Mouse (Mus musculus) megakaryocyte-erythroid progenitor cell, adult 5-6 weeks (primary cell): ENCODE results near the gene D8Ertd738e. TPM values are rescaled to one million over a fixed set of nuclear protein-coding genes. Genes with fewer than 3 reads are reported as not detected.

Experiments used
- ATAC-seq: replicated peaks from 2 replicates; pipeline ENCODE4 v1.8.0; 2016; ENCODE audit warnings: mild to moderate bottlenecking, inconsistent platforms; ENCODE audit not compliant: severe bottlenecking, poor library complexity, low FRiP score, low TSS enrichment
- total RNA-seq, 2 experiments: library from RNA; stranded (forward) in 1 of 2; stranded (reverse) in 1 of 2; fragments of 200-1000, 215-1000 nt in 1 of 2; fragments of >200 nt in 1 of 2; fragmentation: Nextera tagmentation in 1 of 2; gene quantifications; 2 replicates each; pipeline ENCODE4 v1.2.3; 2014 to 2017

D8Ertd738e gene
- total RNA-seq, 2 experiments from 2014 or later: 94.8 to 195 TPM

DNA sequence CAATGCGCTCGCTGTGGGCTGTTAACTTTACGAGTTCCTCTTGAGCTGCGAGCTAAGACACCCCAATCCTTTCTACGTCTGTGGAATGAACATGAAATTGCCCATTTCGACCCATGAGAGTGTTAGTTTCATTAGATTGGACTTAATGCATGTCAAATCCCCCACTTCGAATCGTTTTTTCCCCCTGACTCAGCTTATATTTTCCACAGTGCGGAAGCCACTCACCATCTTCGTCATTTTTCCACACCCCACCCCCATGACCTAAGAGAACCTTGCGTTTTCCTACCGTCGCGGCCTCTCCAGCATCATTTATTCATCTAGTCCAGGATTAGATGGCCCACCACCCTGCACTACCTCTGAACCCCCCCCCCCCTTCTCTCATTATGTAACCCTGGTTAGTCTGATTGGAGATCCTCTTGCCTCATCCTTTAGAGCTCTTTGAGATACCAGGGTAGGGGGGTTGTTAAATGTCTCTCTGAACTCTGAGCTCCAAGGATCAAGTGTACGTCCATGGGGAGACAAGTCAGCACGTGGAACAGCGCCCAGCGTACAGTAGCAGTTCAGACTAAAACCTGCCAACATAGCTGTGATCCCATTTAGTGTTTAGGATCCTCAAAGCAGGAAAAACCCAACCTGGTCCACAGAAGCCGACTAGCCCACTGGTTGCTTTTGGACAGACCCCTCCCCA is 11.8 kb downstream of the D8Ertd738e start:
- ATAC-seq: no peak; the same call in 1 of the 2 replicates

DNA sequence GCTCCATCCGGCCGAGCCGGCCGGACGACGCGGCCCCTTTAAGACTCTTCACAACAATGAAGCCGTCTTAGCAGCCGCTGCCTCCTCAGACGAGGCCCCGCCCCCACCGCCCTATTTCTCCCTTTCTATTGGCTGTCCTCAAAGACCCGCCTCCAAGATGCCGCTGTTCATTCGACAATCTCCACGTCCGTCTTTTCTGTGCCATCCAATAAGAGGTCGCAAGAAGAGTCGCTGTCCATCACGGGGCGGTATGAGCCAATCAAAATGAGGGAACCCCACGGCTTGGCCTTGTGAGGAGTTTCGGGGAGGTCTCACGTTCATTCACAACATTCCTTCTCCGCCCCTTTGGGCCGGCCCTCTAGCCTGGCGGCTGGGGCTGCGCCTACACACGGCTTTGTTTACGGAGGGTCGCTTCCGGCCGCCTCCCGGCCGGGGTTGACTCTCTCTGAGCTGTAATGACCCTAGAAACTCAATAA is 12.5 kb downstream of the D8Ertd738e start, which contains the start of gene Zswim4:
TSS of gene Zswim4 (minus strand) at position 58 of the 476 bp plus-strand sequence.
- peak; percentile 98 for ATAC-seq

DNA sequence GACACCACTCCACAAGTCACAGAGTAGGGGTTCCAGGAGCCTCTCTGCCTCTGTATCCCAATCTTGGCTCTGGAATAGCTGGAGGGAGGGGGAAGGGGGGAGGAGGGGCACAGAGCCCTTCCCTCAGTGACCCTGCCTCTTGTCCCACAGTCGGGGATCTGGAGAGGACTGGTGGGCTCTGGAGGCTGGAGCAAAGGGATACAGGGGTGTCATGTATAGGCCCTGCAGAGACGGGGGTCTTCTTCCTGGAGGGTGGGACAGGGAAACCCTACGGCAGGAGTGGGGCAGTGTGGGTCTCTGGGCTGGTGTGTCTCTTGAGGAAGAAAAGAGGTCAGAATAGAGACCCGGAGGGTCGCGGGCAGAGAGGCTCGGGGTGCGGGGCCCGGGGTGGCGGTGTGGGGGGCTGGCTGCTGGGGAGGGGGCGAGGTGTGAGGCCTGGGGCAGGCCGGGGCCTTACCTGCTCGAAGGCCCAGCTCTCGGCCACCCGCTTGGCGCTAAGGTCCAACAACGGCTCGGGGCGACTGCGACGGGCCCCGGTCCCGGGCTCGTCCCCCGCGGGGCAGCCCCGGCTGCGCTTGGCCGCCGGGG is 13.0 kb downstream of the D8Ertd738e start:
- ATAC-seq: no peak

DNA sequence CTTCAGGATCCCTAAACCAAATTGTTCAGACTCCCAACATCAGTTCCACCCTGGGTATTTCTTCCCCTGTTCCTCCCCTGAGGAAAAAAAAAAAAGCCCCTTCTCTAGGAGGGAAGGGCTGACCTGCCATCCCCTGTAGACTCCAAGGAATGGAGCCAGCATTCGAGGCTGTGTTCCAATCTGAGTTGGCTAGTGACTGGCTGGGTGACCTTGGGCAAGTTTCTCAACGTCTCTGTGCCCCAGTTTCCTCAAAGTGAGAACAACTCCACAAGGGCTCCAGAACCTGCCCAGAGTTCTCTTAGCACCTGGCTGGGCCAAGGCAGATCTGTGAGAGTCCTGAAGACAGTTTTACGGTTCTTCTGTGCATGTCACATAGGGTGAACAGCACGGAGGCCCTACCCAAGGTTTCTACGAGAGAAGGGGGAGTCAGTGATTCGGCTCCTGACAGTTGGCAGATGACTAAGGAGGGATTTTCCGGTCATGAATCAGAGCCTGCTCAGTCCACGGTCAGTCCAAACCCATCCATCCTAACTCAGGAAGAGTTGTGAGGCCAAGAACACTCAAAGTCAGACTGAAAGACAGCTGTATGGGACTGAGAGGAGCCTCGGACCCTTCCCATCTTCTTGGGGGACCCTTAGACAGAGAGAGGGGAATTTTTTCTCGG is 13.6 kb downstream of the D8Ertd738e start:
- no peak for ATAC-seq

DNA sequence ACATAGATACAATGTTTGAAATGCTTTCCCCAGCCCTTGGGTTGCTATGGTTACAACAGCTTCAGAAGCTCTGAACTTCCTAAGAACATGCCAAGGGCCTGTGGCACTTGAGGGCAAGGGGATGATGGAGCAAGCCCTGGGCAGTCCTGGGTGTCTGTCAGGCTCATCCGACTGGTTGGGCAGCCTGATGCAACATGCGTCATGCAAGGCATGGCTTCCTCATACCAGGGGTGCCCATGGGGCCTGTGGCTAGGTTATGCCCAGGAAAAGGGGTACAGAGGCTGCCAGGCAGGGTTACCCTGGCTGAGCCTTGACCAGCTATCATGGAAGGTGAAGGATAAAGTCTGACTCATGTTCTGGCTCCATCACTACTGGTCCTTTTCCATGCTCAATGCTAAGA is 16.5 kb downstream of the D8Ertd738e start:
- no peak for ATAC-seq

DNA sequence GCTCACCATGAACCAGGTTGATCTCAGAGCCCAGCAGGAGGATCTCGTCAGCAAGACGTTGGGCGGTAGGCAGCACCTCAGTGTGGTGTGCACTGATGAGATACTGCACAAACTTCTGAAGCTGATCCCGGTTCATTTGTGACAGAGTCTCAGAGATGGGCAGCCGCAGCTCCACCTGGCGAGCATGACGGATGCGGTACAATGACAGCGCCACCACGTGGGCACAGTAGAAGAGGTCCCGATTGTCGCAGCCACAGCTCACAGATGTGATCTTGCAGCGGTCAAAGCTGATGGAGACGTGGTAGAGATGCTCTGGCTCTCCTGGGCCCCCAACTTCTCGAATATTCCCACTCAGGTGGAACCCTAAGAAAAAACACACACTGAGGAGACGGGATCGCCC is 18.8 kb downstream of the D8Ertd738e start:
- ATAC-seq: peak; percentile 35; the same call in 1 of the 2 replicates

DNA sequence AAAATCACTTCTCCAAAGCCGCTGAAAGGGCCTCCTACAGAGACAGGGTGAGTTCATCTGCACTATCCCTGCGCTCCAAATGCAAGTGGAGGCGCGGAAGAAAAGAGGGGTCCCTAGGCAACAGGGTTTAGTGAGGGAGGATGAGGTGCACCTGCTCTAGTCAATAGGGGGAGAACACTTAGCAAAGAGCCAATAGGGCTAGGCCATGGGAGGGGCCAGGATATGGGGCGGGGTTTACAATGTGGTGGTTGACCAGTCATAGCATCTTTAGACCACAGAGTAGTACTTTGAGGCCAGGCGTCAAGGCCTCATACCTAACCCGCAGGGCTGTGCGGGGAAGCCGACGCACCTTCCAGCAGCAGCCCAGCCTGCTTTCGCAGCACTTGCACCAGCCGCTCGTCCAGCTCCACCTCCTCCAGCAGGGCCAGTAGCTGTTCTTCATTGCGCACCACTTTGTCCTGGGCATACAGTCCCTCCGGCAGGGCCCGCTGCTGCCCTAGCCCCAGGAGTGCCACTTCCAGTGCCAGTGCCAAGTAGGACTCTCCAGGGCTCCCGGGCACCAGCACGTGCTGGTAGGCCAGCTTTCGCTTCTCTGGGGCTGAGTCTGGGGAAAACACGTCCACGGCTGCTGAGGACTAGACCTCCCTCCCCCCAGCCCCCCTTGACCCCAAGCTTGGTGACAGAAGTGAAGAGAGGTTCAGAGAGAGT is 26.0 kb downstream of the D8Ertd738e start:
- ATAC-seq: peak; percentile 36; the same call in 1 of the 2 replicates

DNA sequence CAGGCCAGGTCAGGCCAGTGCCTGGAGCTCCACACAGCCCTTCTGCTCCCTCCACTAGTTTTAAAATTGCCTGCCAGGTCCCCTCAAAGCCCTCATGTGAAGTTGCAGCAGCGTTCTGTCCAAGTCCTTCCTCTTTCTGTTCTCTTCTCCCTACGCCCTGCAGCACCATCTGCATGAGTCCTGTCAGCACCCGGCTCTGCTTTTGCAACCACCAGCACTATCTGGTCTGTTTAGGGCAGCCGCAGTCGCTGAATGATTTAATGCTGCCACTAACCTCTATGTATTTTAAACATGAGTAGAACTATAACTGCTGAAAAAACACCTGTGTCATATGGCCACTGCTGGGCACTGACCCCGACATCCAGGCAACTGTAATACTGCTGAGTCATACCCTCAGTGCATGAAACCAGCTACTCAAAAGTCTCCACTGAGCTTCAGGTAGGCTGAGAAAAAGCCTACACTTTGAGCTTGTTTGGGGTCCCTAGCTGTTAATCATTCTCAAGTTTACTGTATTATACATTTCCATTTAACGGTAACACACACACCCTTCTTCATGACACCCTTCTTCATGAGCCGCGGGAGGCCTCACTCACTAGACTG is 26.9 kb downstream of the D8Ertd738e start:
- ATAC-seq: peak; percentile 39; the same call in 1 of the 2 replicates

DNA sequence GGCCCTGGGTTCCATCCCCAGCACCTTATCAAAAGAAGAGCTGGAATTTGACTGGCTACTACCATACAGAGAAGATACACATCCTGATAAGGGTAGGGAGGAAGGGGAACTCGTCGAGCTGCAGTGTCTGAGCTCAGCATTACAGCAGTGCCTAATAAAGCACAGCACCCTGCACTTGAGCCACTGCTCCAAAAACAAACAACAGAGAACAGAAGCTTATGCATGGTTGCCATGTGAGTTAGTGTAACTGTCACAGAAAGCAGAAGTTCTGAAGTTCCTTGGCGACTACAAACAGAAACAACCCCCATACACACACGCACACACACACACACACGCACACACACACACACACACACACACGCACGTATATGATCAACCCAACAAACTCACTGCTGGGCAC is 29.4 kb downstream of the D8Ertd738e start:
- ATAC-seq: no peak

DNA sequence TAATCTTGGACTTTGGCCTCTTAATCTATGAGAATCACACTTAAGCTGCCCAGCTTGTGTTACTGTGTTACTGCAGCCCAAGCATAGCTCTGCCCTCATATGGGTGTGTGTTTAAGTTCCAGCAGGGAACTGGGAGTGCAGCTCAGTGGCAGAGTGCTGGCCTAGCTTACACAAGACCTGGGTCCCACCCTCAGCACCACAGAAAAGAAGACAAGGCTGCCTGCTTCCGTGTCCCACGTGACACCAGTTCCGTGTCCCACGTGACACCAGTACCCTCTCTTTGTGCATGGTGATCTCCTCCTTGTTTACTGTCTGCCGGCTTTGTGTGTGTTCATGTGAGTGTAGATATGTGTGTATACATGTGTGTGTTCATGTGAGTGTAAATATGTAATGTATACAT is 31.4 kb downstream of the D8Ertd738e start:
- ATAC-seq: no peak

DNA sequence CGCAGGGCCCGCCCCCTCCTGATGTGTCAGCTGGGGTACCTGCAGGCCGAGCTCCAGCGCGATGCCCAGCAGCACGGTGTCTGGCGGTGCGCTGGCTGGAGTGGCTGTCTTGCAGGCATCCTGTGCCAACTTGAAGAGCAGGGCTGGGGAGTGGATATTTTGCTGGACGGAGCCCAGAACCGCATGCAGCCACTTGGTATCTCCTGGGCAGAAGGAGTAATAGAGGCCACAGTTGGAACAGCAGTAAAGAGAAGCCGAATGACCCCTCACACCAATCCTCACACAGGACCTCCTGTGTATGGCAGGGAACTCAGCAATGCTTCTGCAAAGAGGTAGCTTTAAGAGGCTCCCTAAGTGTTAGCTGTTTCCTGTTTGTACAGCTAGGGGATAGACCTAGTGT is 32.3 kb downstream of the D8Ertd738e start:
- ATAC-seq: no peak

DNA sequence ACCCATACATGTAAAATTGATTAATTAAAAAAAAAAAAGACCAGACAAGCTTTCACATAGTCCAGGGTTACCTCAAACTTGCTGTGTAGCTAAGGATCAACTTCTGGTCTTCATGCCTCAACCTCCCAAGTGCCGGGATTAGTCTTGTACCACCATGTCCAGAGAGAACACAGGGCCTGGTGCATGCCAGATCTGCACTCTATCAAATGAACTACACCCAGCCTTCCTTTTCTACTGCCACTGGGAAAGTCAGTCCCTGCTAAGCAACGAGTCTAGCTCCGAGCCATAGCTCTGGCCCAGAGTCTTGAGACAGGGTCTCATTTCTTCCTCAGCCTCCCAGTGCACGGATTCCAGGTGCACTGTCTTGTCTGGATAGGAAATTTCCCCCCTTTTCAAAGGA is 36.2 kb downstream of the D8Ertd738e start:
- ATAC-seq: no peak

DNA sequence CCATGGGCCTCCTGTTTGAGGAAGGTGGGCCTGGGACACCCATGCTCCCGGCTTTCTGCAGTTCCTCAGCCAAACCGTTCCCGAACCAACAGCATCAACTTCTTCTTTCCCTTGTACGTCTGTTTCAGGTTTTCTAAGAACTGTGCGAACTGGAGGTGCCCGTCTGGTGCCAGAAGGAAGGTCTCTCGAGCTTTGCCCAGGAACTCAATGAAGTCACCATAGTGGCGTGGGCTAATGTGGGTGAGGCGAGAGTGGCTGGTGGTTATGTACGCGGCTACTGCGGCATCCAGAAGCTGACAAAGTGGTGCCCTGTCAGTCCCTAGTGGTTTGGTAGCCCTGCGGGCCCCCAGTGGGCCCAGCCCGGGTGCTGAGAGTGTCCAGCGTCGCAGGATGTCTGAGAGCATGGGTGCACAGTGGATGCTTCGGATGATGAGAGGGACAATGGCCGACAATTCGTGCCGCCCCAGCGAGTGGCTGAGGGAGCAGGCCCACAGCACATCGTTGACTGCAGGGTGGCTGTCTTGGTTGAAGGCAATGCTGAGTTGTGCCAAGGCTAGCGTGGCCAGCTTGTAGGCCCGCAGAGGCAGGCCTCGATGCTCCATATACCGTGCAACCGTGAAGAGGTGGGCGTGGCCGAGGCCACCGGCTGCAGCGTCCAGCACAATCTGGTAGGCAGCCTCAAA is 37.5 kb downstream of the D8Ertd738e start:
- no peak for ATAC-seq

DNA sequence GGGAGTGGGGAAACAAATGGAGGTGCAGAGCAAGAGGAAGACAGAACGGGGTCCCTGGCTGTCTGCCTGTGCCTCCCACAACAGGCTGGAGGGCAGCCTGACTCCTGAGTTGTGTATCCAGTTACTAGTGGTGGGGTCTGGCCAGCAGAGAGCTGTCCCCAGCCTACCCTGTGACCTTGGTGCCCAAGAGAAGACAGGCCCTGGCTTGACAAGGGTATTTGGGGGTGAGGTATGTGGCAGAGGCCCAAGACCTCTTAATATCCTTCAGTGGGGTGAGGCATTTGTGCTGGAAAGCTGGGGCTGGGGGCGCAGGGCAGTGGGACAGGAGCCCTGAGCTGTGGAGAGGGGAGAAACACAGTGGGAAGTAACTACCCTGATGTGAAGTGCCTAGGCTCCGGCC is 38.3 kb downstream of the D8Ertd738e start:
- no peak for ATAC-seq

DNA sequence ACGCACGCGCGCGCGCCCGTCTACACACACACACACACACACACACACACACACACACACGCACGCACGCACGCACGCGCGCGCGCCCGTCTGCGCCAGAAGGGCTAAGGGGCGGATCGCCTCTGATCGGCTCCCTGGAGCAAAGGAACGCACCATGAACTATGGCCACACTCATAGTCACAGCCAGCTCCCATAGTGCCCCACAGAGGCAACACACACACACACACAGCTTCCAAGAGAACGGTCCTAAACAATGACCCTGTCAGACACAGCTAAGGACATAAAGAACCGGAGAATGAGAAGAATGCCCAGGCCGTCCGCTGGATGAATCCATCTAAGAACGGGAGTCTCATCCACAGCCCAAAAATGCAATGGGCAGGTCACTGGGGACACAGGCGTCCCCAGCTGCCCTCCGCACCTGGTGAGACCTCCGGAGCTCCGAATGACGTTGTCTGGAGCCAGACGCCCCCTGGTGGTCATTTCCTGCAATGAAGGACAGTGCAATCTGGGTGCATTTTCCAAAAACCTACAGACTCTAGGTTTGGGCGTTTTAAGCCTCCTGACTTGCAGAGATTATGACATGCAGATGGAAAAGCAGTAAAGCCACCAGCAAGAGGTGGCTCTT is 39.2 kb downstream of the D8Ertd738e start:
- ATAC-seq: peak; percentile 70

DNA sequence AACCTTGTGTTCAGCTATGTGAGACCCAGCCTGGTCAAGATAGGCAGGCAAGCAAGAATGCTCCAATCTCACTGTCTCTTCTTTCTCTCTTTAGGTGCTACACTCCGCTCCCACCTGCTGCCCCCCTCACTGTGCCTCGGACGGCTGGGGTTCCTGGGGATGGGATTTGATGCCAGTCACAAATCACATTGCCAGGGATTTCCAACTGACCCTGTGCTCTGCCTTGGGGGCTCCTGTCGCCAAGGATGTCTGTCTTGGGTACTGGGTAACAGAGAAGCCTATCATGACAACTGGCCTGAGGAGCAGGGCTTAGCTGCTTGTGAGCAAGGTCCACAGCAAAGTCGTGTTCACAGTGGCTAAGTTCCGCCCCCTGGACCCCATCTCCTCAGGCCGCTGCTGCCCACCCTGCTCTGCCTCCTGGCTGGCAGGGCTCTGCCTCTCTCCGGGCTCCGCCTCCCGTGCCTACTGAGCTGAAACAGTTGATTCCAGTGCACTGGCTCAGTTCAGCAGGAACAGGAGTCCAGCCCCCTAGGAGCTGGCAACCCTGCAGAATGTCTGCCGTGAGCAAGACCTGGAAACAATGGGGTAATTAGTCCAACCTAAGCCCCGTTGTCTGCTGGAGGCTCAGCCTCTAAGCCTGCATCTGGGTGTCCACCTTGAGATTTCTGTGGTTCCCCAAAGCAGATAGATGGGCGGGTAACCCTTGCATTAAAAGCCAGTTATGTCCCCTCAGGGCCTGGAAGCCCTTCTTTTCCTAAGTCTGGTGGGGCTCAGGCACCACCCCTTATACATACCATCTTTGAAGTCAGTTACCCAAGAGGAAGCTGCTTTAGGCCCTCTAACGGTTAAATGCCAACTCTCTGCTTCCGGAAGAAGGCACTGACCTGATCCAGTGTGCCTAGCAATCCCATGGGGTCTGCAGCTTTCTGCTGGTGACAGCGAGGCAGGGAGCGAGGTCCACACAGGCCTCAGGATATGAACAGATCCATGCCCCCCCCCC is 40.8 kb downstream of the D8Ertd738e start:
- no peak for ATAC-seq

DNA sequence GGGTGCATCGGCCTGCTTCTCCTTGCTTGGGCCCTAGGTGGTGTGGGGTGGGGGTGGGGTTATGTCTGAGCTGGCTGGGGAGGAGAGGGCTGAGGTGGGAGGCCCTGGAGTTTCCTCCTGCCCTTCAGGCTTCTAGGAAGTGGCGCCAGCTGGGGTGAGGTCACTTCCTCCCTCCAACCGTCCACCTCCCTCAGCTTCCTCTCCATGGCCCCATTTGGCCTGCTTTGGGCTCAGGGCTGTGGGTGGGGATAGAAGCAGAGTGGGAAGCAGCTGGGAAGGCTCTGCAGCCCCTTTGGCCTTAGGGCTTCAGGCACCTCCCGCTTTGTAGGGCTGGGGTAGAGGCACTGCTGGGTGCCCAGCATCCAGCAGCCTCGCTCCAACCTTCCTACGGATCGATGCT is 41.7 kb downstream of the D8Ertd738e start:
- no peak for ATAC-seq
